Mouse (Mus musculus) limb, embryonic 10.5 days (tissue): ENCODE results near the gene Hebp1. TPM values are rescaled to one million over a fixed set of nuclear protein-coding genes. Genes with fewer than 3 reads are reported as not detected.

Experiments
- DNase-seq: peaks from one replicate; pipeline ENCODE4 v3.0.0-alpha.2; 2017; ENCODE audit warnings: low spot score
- H3K27ac ChIP-seq: fragments of 300-500 bp; sonication (generic); 2 replicates; pipeline ENCODE4 v1.5.1; 2016; ENCODE audit warnings: mild to moderate bottlenecking
- H3K27me3 ChIP-seq: fragments of 300-500 bp; sonication (generic); 2 replicates; pipeline ENCODE4 v1.6.1; 2016; ENCODE audit warnings: low read depth, mild to moderate bottlenecking; ENCODE audit not compliant: poor library complexity, severe bottlenecking
- H3K36me3 ChIP-seq: fragments of 300-500 bp; sonication (generic); 2 replicates; pipeline ENCODE4 v1.6.1; 2016; ENCODE audit warnings: mild to moderate bottlenecking, moderate library complexity
- H3K4me1 ChIP-seq: fragments of 300-500 bp; sonication (generic); 2 replicates; pipeline ENCODE4 v1.6.1; 2016
- H3K4me3 ChIP-seq: fragments of 300-500 bp; sonication (generic); 2 replicates; pipeline ENCODE4 v1.5.1; 2016; ENCODE audit warnings: mild to moderate bottlenecking, moderate library complexity
- H3K9me3 ChIP-seq: fragments of 300-500 bp; sonication (generic); replicated peaks from 2 replicates; pipeline ENCODE4 v1.6.1; 2016; ENCODE audit warnings: mild to moderate bottlenecking
- WGBS: fragments of 180-500 bp; shearing (Covaris S2); methylation state at CpG from one replicate; pipeline ENCODE4 v1.1.7; 2016; 5-methylcytosine and 5-hydroxymethylcytosine counted together
- polyA plus RNA-seq: library from polyadenylated mRNA; unstranded; fragments of >200 nt; fragmentation: Nextera tagmentation; extraction: Ambion mirVana; gene quantifications from 2 replicates; pipeline ENCODE4 v1.2.1, GENCODE M21; 2016

The Hebp1 gene
- polyA plus RNA-seq, 1 experiment from 2014 or later = 4.3 TPM

DNA sequence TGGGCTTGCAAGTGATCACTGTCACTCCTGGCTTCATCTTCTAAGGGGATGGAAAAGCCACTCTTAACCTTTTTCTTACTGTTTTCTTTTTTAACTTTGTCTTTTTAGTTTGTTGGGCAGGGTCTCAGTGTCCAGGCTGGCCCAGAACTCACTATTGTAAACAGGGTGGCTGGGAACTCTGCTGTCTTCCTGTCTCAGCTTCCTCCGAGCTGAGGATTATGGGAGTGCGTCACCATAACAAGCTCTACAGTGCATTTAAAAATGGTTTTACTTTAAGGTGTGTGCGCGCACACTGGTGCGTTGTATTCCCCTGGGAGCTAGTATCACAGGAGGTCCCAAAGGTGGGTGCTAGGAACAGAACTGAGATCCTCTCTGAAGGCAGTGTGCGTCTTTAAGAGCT, 29.4 kb downstream of the Hebp1 start:
- Histone ChIP-seq H3K4me1 (peaks cover 13% of the 10 kb centered on the region), H3K27ac (peak overlapping the region; percentile 79), H3K27me3 (peaks cover 14% of the 10 kb centered on the region), H3K4me3 (peak overlapping the region; percentile 61), H3K36me3 (no peaks in the 10 kb centered on the region), H3K9me3 (no peaks in the 10 kb centered on the region)
- 81% methylated on average over 6 of the region's 6 CpGs for WGBS
- no peak for DNase-seq

DNA sequence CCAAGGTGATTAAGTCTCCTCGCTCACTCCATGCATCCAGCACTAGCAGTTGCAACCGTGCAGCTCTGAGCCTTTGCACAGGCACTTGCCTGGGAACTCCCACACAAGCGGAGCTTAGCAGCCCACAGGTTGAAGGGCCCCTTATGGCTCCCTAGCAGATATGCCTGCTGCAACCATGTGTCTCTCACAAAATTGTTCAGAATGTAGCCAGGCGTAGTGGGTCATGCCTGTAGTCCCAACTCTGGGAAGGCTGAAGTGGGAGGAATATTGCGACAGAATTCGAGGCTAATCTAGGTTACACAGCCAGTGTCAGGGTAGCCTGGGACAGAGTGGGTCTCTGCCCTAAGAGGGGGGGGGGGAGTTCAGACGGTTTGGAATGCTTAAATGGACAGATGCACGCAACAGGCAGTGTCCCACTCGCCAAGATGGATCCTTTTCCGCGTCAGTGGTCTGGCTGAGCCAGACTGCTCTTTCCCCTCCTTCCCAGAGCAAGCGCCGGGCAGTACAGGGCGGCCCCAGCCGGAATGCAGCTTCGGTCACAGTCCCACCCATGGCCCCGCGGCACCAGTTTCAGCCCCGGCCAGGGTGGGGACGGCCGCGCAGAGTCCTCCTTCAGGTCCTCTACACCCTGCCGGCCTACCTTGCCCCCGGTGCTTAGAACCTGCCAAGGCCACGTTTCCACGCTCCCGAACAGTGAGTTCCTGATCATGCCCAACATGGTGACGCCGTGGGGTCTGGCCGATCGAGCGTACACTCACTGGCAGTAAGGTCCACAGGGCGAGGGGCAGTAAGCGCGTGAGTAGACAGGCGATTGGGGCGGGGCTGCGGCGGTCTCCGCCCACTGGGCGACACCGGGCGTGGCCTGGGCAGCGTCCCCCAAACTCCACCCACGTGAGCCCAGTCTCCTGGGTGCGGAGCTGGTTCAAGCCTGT, 30.2 kb downstream of the Hebp1 start:
- 3% methylated on average over 46 of the region's 46 CpGs for WGBS

DNA sequence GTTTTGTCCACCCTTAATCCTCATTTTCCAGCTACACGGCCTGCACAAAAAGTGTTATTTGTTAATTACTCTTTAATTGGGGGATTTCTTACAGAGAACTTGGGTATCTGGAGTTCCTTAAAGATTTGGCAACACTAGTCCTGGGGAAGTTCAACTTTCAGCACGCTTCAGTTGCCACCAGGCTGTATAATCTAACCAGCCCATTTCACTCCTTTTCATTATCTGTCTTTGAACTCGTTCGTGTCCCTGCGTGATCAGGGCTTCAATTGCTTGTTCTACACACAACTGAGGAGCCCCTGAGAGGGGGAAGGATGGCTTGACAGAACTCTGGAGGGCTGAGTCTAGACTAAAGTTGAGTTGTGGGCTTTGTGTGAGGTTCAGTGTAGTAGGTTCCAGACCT, 31.1 kb downstream of the Hebp1 start:
- Histone ChIP-seq H3K36me3 (no peaks in the 10 kb centered on the region), H3K4me1 (peaks cover 13% of the 10 kb centered on the region), H3K27ac (no peak overlapping the region), H3K9me3 (no peaks in the 10 kb centered on the region), H3K27me3 (peaks cover 14% of the 10 kb centered on the region), H3K4me3 (no peak overlapping the region)
- 58% methylated on average over 5 of the region's 5 CpGs for whole genome bisulfite sequencing
- no peak for DNase-seq

More for the DNA sequence above, 30.2 kb downstream of the Hebp1 start:
- peaks cover 14% of the 10 kb centered on the region for H3K27me3 ChIP-seq
- H3K4me1 ChIP-seq = peaks cover 13% of the 10 kb centered on the region
- peak; percentile 89 for DNase-seq
- peak overlapping the region; percentile 61 for H3K4me3 ChIP-seq
- H3K36me3 ChIP-seq = no peaks in the 10 kb centered on the region
- no peaks in the 10 kb centered on the region for H3K9me3 ChIP-seq
- H3K27ac ChIP-seq = peak overlapping the region; percentile 79

DNA sequence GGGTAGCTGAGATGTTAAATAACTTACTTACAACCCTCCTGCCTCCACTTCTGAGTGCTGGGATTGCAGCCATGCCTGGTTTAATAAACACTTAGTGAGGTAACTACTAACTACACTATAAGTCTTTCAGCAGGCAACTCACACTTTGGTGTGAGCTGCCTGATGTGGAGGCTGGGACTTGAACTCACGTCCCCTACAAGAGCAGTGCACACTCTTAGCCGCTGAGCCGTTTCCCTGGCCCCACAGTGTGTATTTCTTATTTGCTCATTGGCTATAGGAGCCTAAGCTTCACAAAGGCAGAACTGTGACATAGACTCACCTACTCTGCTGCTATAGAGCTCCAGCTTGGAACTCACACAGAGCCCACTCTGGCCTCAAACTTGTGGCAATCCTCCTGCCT, 31.6 kb downstream of the Hebp1 start:
- H3K4me3 ChIP-seq = no peak overlapping the region

DNA sequence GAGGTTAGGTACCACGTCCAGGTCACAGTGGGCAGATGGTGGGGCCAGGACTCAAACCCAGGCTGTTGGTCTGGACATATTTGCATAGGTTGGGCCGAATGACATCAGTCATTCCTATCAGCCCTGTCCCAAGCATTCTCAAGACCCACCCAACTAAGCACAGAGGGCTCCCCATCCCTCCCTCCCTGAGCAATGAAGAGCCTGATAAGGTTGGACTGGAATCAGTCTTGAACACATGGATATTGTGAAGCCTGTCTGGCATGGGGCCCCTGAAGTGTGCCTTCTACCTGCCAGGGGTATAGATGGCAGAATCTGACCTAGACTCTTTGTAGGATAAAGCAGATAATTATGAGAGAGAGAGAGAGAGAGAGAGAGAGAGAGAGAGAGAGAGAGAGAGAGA, 32.1 kb downstream of the Hebp1 start:
- no peak for DNase-seq
- no peaks in the 10 kb centered on the region for H3K36me3 ChIP-seq
- 78% methylated on average over 2 of the region's 2 CpGs for WGBS
- H3K4me3 ChIP-seq = no peak overlapping the region
- H3K27ac ChIP-seq = no peak overlapping the region
- no peaks in the 10 kb centered on the region for H3K9me3 ChIP-seq
- peaks cover 13% of the 10 kb centered on the region for H3K4me1 ChIP-seq
- peaks cover 14% of the 10 kb centered on the region for H3K27me3 ChIP-seq

More for the DNA sequence above, 31.6 kb downstream of the Hebp1 start:
- H3K27me3 ChIP-seq = peaks cover 14% of the 10 kb centered on the region
- 90% methylated on average over 3 of the region's 3 CpGs for WGBS
- H3K4me1 ChIP-seq = peaks cover 13% of the 10 kb centered on the region
- no peaks in the 10 kb centered on the region for H3K9me3 ChIP-seq
- no peak for DNase-seq
- H3K27ac ChIP-seq = no peak overlapping the region
- no peaks in the 10 kb centered on the region for H3K36me3 ChIP-seq

DNA sequence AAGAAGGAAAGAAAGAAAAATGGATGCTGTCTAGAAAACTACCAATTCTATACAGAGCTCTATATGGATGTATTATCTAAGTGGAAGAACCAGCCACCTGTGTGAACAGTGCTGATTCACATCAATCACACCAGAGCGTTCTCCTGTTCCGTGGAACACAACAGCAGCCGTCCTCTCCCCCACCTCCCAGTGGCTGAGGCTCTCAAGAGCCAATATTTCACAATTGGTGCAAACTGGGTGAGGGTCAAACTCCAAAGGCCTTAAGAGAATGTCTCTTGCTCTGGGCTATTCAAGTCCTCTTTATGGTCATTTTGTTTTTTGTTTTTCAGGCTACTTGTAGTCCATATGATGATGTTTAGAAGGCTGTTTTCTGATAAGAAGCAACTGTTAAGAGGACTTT, 32.6 kb downstream of the Hebp1 start:
- DNase-seq = no peak
- H3K4me3 ChIP-seq = no peak overlapping the region
- WGBS = 78% methylated on average over 3 of the region's 3 CpGs
- no peaks in the 10 kb centered on the region for H3K36me3 ChIP-seq
- H3K9me3 ChIP-seq = no peaks in the 10 kb centered on the region
- H3K4me1 ChIP-seq = peaks cover 13% of the 10 kb centered on the region
- peaks cover 14% of the 10 kb centered on the region for H3K27me3 ChIP-seq
- no peak overlapping the region for H3K27ac ChIP-seq

DNA sequence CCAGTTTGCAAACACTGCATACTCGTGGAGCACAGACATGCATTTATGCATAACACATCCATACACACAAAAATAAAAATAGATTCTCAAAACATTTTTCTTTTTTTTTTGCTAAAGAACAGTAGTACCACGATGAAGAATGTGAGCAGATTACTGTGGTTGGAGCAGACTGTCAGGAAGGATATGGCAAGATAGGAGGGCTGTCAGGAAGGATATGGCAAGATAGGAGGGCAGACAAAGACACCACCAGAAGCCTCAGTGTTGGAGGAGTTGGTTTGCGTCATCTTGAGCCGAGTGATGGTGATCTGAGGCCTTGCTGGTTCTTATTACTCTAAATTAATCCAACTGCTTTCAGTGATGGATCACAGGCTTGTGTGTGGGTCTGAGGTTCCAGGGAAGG, 35.0 kb downstream of the Hebp1 start:
- DNase-seq = no peak
- Histone ChIP-seq H3K27ac (no peak overlapping the region), H3K27me3 (peaks cover 14% of the 10 kb centered on the region), H3K4me3 (no peak overlapping the region), H3K4me1 (peaks cover 7% of the 10 kb centered on the region), H3K9me3 (no peaks in the 10 kb centered on the region), H3K36me3 (no peaks in the 10 kb centered on the region)
- 78% methylated on average over 4 of the region's 4 CpGs for WGBS

DNA sequence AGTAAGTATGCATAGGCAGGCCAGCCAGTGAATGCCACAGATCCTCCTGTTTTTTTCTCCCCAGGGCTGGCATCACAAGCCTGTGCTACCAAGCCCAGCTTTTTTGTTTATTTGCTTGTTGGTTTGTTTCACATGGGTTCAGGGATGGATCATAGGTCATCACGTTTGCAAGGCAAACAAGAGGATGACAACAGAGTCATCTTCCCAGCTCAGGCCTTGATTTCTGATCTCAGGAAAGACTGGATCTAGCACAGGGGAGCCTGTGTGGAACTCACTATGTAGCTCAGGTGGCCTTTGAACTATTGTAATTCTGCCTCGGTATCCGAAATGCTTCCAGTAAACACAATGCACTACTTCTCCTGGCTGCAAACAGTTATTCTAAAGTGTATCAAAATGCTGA, 35.5 kb downstream of the Hebp1 start:
- Histone ChIP-seq H3K36me3 (no peaks in the 10 kb centered on the region), H3K9me3 (no peaks in the 10 kb centered on the region), H3K4me1 (peaks cover 1% of the 10 kb centered on the region; the same call in 1 of the 2 replicates), H3K27me3 (peaks cover 14% of the 10 kb centered on the region), H3K4me3 (no peak overlapping the region), H3K27ac (no peak overlapping the region)
- no peak for DNase-seq
- 83% methylated on average over 3 of the region's 3 CpGs for WGBS

DNA sequence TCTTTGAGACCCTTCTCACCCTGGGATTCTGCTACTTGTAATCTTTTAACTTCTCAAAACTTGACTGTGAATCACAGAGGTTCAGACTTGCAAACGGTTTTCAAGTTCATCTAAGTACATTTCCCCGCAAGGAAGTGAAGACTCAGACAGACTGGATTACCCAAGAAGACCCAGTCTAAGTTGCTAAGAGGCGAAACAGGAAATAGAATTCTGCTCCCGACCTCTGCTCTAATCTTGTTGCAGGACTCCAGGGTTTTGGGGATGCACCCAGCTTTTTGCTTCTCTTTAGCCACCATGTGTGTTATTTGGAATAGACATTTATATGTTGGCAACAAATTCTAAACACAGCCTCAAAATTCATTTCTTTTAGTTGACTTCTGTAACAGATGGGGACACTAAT, 36.5 kb downstream of the Hebp1 start:
- Histone ChIP-seq H3K4me3 (no peak overlapping the region), H3K27ac (no peak overlapping the region), H3K27me3 (peaks cover 7% of the 10 kb centered on the region), H3K4me1 (no peaks in the 10 kb centered on the region), H3K36me3 (no peaks in the 10 kb centered on the region), H3K9me3 (no peaks in the 10 kb centered on the region)
- DNase-seq = no peak
- WGBS = 73% methylated on average over 4 of the region's 4 CpGs

DNA sequence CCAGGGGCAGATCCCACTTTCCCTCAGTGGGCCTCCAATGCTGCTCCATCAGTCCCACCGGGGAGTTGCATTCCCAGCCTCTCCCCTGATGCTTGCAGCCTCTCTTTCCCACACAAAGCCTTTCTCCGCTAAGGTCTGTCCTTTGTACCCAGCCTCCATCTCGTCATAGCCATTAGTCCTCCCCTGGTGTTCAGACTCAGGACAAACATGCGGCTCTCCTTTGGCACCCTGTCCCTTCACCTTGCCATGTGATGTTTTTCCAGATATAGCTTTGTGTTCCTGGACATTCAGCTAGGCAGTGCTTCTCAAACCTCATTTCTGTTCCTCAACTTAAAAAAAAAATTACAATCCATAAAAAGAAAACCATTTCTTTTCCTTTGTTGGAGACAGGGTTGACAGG, 39.3 kb downstream of the Hebp1 start:
- Histone ChIP-seq H3K27ac (no peak overlapping the region), H3K9me3 (no peaks in the 10 kb centered on the region), H3K27me3 (no peaks in the 10 kb centered on the region), H3K36me3 (no peaks in the 10 kb centered on the region), H3K4me1 (no peaks in the 10 kb centered on the region), H3K4me3 (no peak overlapping the region)
- 69% methylated on average over 4 of the region's 4 CpGs for WGBS
- DNase-seq = no peak

DNA sequence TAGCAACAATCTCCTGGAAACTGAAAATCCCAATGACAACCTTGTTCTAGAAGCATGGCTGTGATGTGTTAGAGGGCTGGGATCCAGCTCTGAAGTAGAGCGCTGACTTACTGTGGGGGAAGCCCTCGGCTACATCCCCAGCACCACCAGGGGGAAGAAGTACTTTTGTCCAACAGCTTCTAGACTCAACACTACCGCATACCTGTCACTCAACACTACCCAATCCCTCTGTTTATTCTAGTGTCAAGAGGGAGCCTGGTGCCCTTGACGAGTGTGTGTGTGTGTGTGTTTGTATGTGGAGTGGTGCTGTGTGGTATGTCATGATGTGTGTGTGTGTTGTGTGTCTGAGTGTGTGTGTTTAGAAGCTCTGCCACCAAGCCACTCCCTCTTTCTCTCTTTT, 40.3 kb downstream of the Hebp1 start:
- no peaks in the 10 kb centered on the region for H3K4me1 ChIP-seq
- H3K27ac ChIP-seq = no peak overlapping the region
- WGBS = 85% methylated on average over 4 of the region's 4 CpGs
- H3K9me3 ChIP-seq = no peaks in the 10 kb centered on the region
- DNase-seq = no peak
- H3K27me3 ChIP-seq = no peaks in the 10 kb centered on the region
- H3K36me3 ChIP-seq = no peaks in the 10 kb centered on the region
- no peak overlapping the region for H3K4me3 ChIP-seq

DNA sequence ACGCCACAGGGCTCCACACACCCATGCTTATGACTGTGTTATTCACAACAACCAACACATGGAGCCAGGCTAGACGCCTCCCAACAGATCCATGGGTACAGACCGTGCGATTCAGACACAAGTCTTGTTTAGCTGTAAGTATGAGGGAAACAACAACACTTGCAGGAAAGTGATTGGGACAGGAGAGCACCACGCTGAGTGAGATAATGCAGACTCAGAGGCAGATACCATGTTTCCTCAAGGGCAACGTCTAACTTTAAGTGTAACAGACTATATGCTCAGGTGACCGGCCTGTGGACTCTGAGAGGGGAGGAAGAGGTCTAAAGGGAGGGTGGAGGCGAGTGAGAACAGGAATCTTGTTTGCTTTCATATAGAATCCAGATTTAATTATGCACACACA, 41.2 kb downstream of the Hebp1 start:
- no peak for DNase-seq
- H3K4me3 ChIP-seq = no peak overlapping the region

DNA sequence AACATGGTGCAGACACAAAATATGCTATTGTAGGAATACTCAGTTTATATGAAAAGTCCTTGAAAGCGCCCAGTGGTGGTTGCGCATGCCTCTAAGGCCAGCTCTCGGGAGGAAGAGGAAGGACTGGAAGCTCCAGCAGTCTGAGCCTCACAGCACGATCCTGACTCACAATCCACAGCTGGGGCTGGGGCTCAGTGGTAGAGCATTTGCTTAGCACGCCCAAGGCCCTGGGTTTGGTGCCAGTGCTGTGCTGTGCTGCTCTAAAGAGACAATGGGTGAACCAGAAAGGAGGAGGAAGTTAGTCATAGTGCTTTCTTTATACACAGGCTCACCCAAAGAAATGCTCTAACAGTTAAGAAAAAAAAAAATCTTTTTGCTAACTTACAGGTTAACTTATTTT, 44.1 kb downstream of the Hebp1 start:
- no peaks in the 10 kb centered on the region for H3K4me1 ChIP-seq
- 89% methylated on average over 5 of the region's 5 CpGs for WGBS
- H3K27me3 ChIP-seq = no peaks in the 10 kb centered on the region; the same call in 1 of the 2 replicates
- no peak overlapping the region for H3K4me3 ChIP-seq
- H3K9me3 ChIP-seq = no peaks in the 10 kb centered on the region
- DNase-seq = no peak
- no peaks in the 10 kb centered on the region for H3K36me3 ChIP-seq
- H3K27ac ChIP-seq = no peak overlapping the region

More for the DNA sequence above, 41.2 kb downstream of the Hebp1 start:
- Histone ChIP-seq H3K9me3 (no peaks in the 10 kb centered on the region), H3K4me1 (no peaks in the 10 kb centered on the region), H3K36me3 (no peaks in the 10 kb centered on the region), H3K27me3 (no peaks in the 10 kb centered on the region), H3K27ac (no peak overlapping the region)
- 85% methylated on average over 8 of the region's 8 CpGs for WGBS
